Mouse (Mus musculus) C2C12 (cell line): ENCODE results near the gene Hoxd10.

Source experiments
- CEBPB ChIP-seq: IDR thresholded peaks from one replicate; pipeline ENCODE4 v1.6.1; 2011; ENCODE audit warnings: low read depth, mild to moderate bottlenecking, control low read depth, moderate library complexity
- CTCF ChIP-seq: IDR thresholded peaks from one replicate; pipeline ENCODE4 v1.5.1; 2011; ENCODE audit not compliant: control insufficient read depth, insufficient read depth, insufficient read length
- MAX ChIP-seq: IDR thresholded peaks from one replicate; pipeline ENCODE4 v1.6.1; 2011; ENCODE audit warnings: mild to moderate bottlenecking, control low read depth
- MYOD1 ChIP-seq: IDR thresholded peaks from one replicate; pipeline ENCODE4 v1.6.1; 2011; ENCODE audit warnings: low read depth; ENCODE audit not compliant: control insufficient read depth, insufficient read length
- MYOG ChIP-seq: IDR thresholded peaks from one replicate; pipeline ENCODE4 v1.6.1; 2011; ENCODE audit not compliant: control insufficient read depth, insufficient read length; ENCODE audit errors: extremely low read depth
- USF1 ChIP-seq: IDR thresholded peaks from one replicate; pipeline ENCODE4 v1.6.1; 2011; ENCODE audit warnings: low read depth, mild to moderate bottlenecking, control low read depth, moderate library complexity

- TF ChIP-seq MYOD1 (no peak), CTCF (no peak), USF1 (no peak), MYOG (no peak), CEBPB (no peak), MAX (no peak)
These were observed 13.9 kb downstream of the Hoxd10 start for GRCm38 (mm10) chr2:74705467-74706089.
